Mouse (Mus musculus): ENCODE data around the gene Spg7.

DNA sequence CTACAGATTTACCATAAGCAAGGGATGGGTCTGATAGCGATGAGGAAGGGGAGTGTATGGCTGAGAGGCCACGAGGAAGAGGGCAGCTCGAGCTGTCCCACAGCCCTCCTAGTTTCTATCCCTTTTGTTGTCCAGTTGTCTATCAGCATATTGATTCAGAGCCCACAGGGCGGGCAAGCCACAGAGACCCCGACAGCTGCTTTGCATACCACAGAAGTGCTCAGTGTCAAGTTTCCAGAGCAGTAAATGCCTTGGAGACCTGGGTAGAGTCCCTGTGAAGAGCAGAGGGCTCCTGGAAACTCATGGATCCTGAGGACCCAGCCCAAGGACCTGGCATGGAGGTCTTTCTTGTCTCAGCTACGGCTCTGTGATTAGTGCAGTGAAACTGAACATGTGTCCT, 20.3 kb downstream of the Spg7 start:
- TF ChIP-seq POLR2A (IDR thresholded peaks at IDR 0.05; ENCODE audit: extremely low read depth, insufficient read depth, low read length) (no peak), CTCF (IDR thresholded peaks at IDR 0.05; ENCODE audit: extremely low read depth, insufficient read depth, low read length) (no peak)
